Mouse (Mus musculus) liver, embryonic 13.5 days (tissue): ENCODE data around the gene Inpp5f. TPM values are rescaled to one million over a fixed set of nuclear protein-coding genes. Genes with fewer than 3 reads are reported as not detected.
A peak's percentile ranks its signal among the peaks of the same experiment; 100 is the strongest.

Experiments
- ATAC-seq: fragments of 200-750 bp; cut with Nextera tagmentation; 2 replicates; pipeline ENCODE4 v1.8.0; 2017; ENCODE audit warnings: low read depth, mild to moderate bottlenecking, moderate number of reproducible peaks, moderate library complexity
- DNase-seq: peaks from one replicate; pipeline ENCODE4 v3.0.0; 2022
- H3K27ac ChIP-seq: fragments of 300-500 bp; sonication (generic); 2 replicates; pipeline ENCODE4 v1.5.1; 2015; ENCODE audit warnings: moderate library complexity, mild to moderate bottlenecking, inconsistent platforms
- H3K27me3 ChIP-seq: fragments of 300-500 bp; sonication (generic); 2 replicates; pipeline ENCODE4 v1.6.1; 2015; ENCODE audit warnings: mild to moderate bottlenecking, inconsistent platforms
- H3K36me3 ChIP-seq: fragments of 300-500 bp; sonication (generic); 2 replicates; pipeline ENCODE4 v1.6.1; 2015; ENCODE audit warnings: mild to moderate bottlenecking, inconsistent platforms
- H3K4me1 ChIP-seq: fragments of 300-500 bp; sonication (generic); replicated peaks from 2 replicates; pipeline ENCODE4 v1.6.1; 2015; ENCODE audit warnings: inconsistent platforms
- H3K4me2 ChIP-seq: fragments of 300-500 bp; sonication (generic); 2 replicates; pipeline ENCODE4 v1.6.1; 2015; ENCODE audit warnings: inconsistent platforms, mild to moderate bottlenecking, moderate library complexity
- H3K4me3 ChIP-seq: fragments of 300-500 bp; sonication (generic); replicated peaks from 2 replicates; pipeline ENCODE4 v1.5.1; 2015; ENCODE audit warnings: mild to moderate bottlenecking, inconsistent platforms
- H3K9ac ChIP-seq: fragments of 300-500 bp; sonication (generic); 2 replicates; pipeline ENCODE4 v1.6.1; 2015; ENCODE audit warnings: mild to moderate bottlenecking, inconsistent platforms
- H3K9me3 ChIP-seq: fragments of 300-500 bp; sonication (generic); replicated peaks from 2 replicates; pipeline ENCODE4 v1.6.1; 2016; ENCODE audit warnings: inconsistent platforms
- WGBS: fragments of 180-500 bp; shearing (Covaris S2); methylation state at CpG from one replicate; pipeline ENCODE4 v1.1.7; 2015; ENCODE audit not compliant: insufficient replicate concordance; 5-methylcytosine and 5-hydroxymethylcytosine counted together
- polyA plus RNA-seq: library from polyadenylated mRNA; unstranded; fragments of >200 nt; fragmentation: Nextera tagmentation; extraction: Ambion mirVana; gene quantifications from 2 replicates; pipeline ENCODE4 v1.2.1, GENCODE M21; 2015

Inpp5f gene
- polyA plus RNA-seq, 1 experiment from 2014 or later: 6.9 TPM

DNA sequence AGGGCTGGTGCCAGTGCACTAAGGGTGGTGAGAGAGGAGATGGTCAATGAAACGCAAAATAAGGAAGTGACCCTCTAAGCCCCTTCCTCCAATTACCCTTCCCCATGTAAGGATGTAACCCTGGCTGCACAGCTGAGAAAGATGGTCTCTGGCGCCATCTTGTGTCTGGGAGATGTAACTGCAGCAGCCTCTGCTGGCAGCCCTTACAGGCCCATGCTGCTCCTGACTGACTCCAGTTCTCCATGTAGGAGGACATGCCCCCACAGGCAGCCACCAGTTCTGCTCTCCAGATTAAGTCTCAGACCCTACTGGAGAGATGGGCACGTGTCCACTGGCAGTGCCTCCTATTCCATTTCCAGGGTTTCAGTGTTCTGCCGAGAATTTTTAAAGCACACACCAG, 94.6 kb downstream of the Inpp5f start:
- H3K9me3 ChIP-seq: no peaks in the 10 kb centered on the region
- H3K27ac ChIP-seq: no peak overlapping the region
- H3K4me3 ChIP-seq: no peak overlapping the region
- peaks cover 93% of the 10 kb centered on the region for H3K36me3 ChIP-seq
- WGBS: 27% methylated on average over 4 of the region's 4 CpGs
- no peak overlapping the region for H3K9ac ChIP-seq
- no peak overlapping the region for H3K4me2 ChIP-seq
- DNase-seq (peak; percentile 40), ATAC-seq (peak; percentile 76)
- H3K27me3 ChIP-seq: no peaks in the 10 kb centered on the region
- H3K4me1 ChIP-seq: no peaks in the 10 kb centered on the region

DNA sequence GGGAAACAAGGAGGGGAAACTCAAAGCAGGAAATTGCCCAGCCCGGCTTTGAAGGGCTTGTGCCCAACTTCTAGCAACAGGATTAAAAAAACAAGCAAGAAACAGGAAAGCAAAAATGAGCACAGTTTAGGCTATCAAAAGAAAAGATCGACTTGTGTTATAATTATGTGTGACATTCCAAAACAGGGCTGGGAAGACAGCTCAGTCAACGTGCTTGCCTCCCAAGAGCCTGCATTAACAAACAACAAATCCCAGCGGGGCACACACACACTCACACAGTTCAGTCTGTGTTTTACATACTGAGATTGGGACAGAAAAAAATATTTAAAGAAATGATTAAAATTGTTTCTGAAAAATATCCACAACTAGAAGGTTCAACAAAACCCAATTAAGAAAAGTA, 106.9 kb downstream of the Inpp5f start:
- no peak overlapping the region for H3K4me2 ChIP-seq
- H3K36me3 ChIP-seq: peaks cover 77% of the 10 kb centered on the region
- no peak for ATAC-seq
- DNase-seq: no peak
- WGBS: 71% methylated on average over 4 of the region's 4 CpGs
- no peak overlapping the region for H3K4me3 ChIP-seq
- H3K9me3 ChIP-seq: no peaks in the 10 kb centered on the region
- H3K27ac ChIP-seq: no peak overlapping the region
- no peaks in the 10 kb centered on the region for H3K4me1 ChIP-seq
- no peak overlapping the region for H3K9ac ChIP-seq
- no peaks in the 10 kb centered on the region for H3K27me3 ChIP-seq

DNA sequence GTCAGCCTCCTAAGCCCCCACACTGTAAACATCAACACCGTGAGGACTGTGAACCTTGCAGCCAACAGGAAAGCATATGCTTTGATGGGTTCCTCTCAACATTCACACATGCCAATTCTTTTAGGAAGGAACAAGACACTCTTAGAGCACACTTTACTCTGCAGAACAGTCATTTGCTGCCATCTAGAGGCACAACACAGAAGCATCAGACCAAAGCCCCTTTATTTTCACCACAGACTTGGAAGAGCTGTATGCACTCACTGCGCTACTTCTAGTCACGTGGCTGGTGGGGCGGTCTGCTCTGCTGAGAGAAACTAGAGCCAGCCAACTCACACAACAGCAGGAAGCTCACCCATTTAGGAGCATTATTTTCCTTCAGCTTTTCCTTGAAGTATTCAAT, 113.6 kb downstream of the Inpp5f start:
- no peak overlapping the region for H3K27ac ChIP-seq
- peaks cover 35% of the 10 kb centered on the region for H3K4me1 ChIP-seq
- H3K4me3 ChIP-seq: no peak overlapping the region
- peak; percentile 46 for DNase-seq
- peaks cover 26% of the 10 kb centered on the region for H3K36me3 ChIP-seq
- H3K9ac ChIP-seq: no peak overlapping the region
- 33% methylated on average over 4 of the region's 4 CpGs for WGBS
- peak; percentile 78 for ATAC-seq
- no peak overlapping the region for H3K4me2 ChIP-seq
- no peaks in the 10 kb centered on the region for H3K27me3 ChIP-seq
- no peaks in the 10 kb centered on the region for H3K9me3 ChIP-seq

DNA sequence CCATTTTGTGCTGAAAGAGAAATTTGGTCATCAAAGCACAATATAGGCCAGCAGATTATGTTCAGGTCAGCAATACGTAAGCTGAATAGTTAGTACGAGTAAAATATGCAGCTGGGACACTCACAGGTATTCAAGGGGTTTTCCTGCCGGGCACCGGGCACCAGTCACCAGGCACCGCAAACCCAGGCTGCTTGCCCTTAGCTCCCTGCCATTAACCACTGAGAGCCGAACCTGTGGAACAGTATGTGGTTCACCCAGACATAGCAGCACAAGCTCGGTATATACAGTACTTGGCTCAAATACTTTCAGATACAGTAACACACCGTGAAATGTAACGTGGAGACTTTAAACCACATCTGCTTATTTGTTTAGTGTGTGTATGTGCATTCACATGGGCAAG, 114.1 kb downstream of the Inpp5f start:
- peaks cover 23% of the 10 kb centered on the region for H3K36me3 ChIP-seq
- no peak overlapping the region for H3K4me2 ChIP-seq
- ATAC-seq: peak; percentile 20; the same call in 1 of the 2 replicates
- H3K4me1 ChIP-seq: peaks cover 35% of the 10 kb centered on the region
- no peak overlapping the region for H3K4me3 ChIP-seq
- no peaks in the 10 kb centered on the region for H3K9me3 ChIP-seq
- no peaks in the 10 kb centered on the region for H3K27me3 ChIP-seq
- WGBS: 82% methylated on average over 9 of the region's 9 CpGs
- H3K27ac ChIP-seq: no peak overlapping the region
- no peak overlapping the region for H3K9ac ChIP-seq
- no peak for DNase-seq

DNA sequence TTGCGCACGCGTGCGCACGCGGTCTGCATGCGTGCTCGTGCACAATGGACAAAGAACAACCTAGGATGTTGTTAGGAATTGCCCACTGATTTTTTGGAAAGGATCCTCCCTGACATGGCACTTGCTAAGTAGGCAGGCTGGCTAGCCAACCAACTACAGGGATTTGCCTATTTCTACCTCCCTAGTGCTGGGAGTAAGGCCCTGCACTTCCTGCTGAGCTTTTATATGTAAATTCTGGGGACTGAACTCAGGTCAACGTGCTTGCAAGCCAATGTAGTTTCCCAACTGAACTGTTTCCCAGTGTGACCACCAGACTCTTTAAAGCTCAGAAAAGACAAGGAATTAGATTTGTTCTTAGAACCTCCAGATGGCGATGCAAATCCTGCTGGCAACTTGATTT, 115.9 kb downstream of the Inpp5f start:
- peaks cover 12% of the 10 kb centered on the region for H3K36me3 ChIP-seq
- no peak overlapping the region for H3K9ac ChIP-seq
- H3K4me1 ChIP-seq: peaks cover 45% of the 10 kb centered on the region
- H3K27me3 ChIP-seq: no peaks in the 10 kb centered on the region
- no peak overlapping the region for H3K27ac ChIP-seq
- no peaks in the 10 kb centered on the region for H3K9me3 ChIP-seq
- no peak overlapping the region for H3K4me3 ChIP-seq
- no peak for ATAC-seq
- no peak overlapping the region for H3K4me2 ChIP-seq
- no peak for DNase-seq
- WGBS: 83% methylated on average over 10 of the region's 10 CpGs

DNA sequence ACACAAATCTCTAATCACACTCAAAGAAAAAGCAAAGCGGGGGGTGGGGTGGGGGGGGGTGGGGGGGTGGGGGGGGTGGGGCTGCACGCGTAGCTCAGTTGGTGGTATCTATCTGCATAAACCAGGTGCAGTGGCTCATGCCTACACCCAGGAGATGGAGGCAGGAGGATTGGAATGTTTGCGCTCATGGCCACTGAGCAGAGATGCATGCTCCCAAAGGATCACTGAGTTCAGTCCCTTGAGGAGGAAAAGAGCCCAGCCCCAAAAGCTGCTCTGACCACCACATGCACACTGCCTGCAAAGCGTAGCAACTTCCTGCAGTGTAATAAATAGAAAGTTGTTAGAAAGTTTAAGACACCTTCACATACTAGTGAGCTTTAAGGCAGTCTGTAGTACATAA, 116.6 kb downstream of the Inpp5f start:
- Histone ChIP-seq H3K9me3 (no peaks in the 10 kb centered on the region), H3K9ac (no peak overlapping the region), H3K4me3 (no peak overlapping the region), H3K4me2 (no peak overlapping the region), H3K27ac (no peak overlapping the region), H3K4me1 (peaks cover 50% of the 10 kb centered on the region), H3K36me3 (peaks cover 7% of the 10 kb centered on the region), H3K27me3 (no peaks in the 10 kb centered on the region)
- ATAC-seq (no peak), DNase-seq (no peak)
- WGBS: 56% methylated on average over 5 of the region's 5 CpGs

DNA sequence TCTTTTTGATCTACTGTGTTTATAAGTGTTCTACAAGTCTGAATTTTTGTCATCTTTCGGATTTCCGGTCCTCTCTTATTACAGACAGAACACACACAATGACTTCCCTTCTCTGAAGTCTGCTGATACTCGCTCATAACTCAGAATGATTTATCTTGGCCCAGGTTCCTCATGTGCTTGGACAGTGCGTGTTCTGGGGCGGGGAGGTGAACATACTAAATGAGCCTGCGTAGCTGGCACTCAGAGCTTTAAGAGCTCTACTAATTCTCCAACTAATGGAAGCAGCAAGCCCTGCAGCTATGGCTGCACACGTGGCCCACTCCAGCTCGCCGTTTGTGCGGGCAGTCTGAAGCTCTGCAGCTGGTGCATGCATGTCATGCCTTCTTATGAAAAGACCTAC, 117.6 kb downstream of the Inpp5f start:
- H3K9ac ChIP-seq: no peak overlapping the region
- peaks cover 56% of the 10 kb centered on the region for H3K4me1 ChIP-seq
- WGBS: 71% methylated on average over 10 of the region's 10 CpGs
- ATAC-seq (no peak), DNase-seq (no peak)
- H3K4me3 ChIP-seq: no peak overlapping the region
- no peaks in the 10 kb centered on the region for H3K9me3 ChIP-seq
- no peak overlapping the region for H3K27ac ChIP-seq
- no peak overlapping the region for H3K4me2 ChIP-seq
- H3K36me3 ChIP-seq: no peaks in the 10 kb centered on the region
- no peaks in the 10 kb centered on the region for H3K27me3 ChIP-seq

DNA sequence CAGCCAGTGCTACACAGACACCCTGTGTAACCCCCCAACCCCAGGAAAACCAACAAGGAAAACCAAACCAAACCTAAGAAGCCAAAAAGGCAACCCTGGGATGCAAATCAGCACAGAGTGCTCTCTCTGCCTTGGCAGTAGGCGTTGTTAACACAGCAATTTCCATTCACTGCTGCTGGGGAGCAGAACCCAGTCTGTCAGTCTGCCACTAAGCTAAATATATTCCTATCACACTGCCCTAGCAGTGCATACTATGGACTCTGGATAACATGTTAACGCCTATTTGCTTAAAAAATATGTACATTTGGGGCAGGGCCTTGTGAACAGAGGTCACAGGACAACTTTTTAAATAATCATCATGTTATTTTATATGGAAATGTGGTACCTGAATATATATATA, 120.5 kb downstream of the Inpp5f start:
- no peaks in the 10 kb centered on the region for H3K27me3 ChIP-seq
- ATAC-seq (peak; percentile 5; the same call in 1 of the 2 replicates), DNase-seq (no peak)
- peaks cover 52% of the 10 kb centered on the region for H3K4me1 ChIP-seq
- no peak overlapping the region for H3K4me2 ChIP-seq
- H3K9ac ChIP-seq: no peak overlapping the region
- H3K36me3 ChIP-seq: peaks cover 6% of the 10 kb centered on the region
- WGBS: 64% methylated on average over 2 of the region's 2 CpGs
- H3K4me3 ChIP-seq: no peak overlapping the region
- H3K9me3 ChIP-seq: no peaks in the 10 kb centered on the region
- no peak overlapping the region for H3K27ac ChIP-seq

DNA sequence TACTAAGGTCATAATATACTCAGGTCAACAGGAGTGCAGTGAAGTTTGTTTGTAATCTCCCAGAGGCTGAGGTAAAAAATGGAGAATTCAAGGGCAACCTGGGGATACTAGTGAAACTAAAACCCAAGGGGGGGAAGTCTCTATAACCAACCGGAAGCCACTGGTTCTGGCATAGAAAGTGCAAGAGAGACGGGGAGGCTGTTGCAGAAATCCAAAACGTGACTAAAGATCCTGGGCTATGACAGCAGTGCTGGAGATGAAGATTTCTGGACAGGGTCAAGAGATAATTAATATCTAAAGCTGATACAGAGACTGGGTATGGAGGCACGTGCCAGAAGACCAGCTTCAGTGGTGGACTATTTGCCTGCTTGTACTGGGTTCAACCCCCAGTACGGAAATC, 126.9 kb downstream of the Inpp5f start:
- H3K27me3 ChIP-seq: peaks cover 12% of the 10 kb centered on the region
- DNase-seq (no peak), ATAC-seq (no peak)
- peak overlapping the region; percentile 14; the same call in 1 of the 2 replicates for H3K9ac ChIP-seq
- peak overlapping the region; percentile 89 for H3K4me3 ChIP-seq
- H3K27ac ChIP-seq: no peak overlapping the region
- H3K4me1 ChIP-seq: peaks cover 46% of the 10 kb centered on the region
- 41% methylated on average over 5 of the region's 5 CpGs for WGBS
- H3K36me3 ChIP-seq: peaks cover 6% of the 10 kb centered on the region
- H3K4me2 ChIP-seq: peak overlapping the region; percentile 95
- no peaks in the 10 kb centered on the region for H3K9me3 ChIP-seq

DNA sequence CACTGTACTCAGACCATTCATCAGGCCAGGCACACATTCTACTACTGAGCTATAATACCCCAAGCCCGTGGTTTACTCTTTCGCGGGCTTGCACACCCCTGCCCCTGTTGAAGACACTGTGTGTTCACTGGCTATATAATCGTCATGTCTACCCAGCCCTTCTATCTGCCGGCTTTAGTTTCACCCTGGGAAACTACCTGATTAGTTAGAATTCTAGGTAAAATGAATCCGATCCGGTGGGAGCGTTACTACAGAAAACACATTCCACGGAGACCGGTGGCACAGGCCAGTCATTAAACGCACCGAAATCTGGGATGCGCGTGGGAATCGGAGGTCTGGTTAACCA, 128.0 kb downstream of the Inpp5f start:
- peak overlapping the region; percentile 95 for H3K4me2 ChIP-seq
- ATAC-seq (no peak), DNase-seq (no peak)
- no peaks in the 10 kb centered on the region for H3K9me3 ChIP-seq
- peaks cover 6% of the 10 kb centered on the region for H3K36me3 ChIP-seq
- H3K27ac ChIP-seq: no peak overlapping the region
- H3K9ac ChIP-seq: peak overlapping the region; percentile 93
- WGBS: 1% methylated on average over 15 of the region's 15 CpGs
- peaks cover 19% of the 10 kb centered on the region for H3K27me3 ChIP-seq
- H3K4me3 ChIP-seq: peak overlapping the region; percentile 89
- peaks cover 50% of the 10 kb centered on the region for H3K4me1 ChIP-seq

DNA sequence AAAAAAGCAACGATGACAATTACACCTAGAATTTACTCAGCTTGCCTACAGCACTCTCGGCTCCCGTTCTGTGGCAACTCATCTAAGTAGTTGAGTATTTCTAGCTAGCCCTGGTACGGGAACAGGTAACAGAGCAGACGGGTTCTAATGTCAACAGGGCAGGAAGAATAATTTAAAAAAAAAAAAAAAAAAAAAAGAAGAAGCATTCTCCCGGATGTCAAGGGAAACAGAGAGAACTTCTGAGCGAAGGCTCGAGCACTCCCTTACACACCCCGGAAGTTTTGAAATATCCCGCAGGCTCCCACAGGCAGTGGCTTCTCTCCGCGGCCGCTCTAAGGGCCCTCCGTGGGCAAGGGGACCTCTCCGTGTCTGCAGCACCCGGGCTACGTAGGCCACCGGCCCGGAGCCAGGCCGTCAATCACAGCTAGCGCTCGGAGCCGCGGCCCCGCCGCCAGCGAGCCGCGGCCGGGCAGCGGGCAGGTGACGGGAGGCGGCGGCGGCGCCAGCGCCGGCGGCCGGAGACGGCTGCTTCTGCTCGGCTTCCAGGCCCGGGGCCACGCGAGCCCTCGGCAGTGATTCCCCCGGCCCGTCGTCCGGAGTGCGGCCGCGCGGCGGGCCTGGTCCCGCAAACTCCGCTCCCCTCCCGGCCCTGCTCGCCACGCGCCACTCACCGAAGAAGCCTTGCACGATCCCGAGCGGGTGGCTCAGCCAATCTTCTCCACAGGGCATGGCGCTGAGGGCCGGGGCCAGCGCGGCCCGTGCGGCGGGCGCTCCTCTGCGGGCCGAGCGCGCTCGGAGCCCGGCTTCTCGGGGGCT, 128.5 kb downstream of the Inpp5f start:
- Histone ChIP-seq H3K4me1 (peaks cover 52% of the 10 kb centered on the region), H3K4me3 (peak overlapping the region; percentile 89), H3K9ac (peak overlapping the region; percentile 93), H3K4me2 (peak overlapping the region; percentile 95), H3K27ac (peak overlapping the region; percentile 81), H3K36me3 (peaks cover 3% of the 10 kb centered on the region), H3K27me3 (peaks cover 21% of the 10 kb centered on the region), H3K9me3 (no peaks in the 10 kb centered on the region)
- DNase-seq (peak; percentile 28), ATAC-seq (peak; percentile 41)
- WGBS: under 1% methylated on average over 67 of the region's 80 CpGs

DNA sequence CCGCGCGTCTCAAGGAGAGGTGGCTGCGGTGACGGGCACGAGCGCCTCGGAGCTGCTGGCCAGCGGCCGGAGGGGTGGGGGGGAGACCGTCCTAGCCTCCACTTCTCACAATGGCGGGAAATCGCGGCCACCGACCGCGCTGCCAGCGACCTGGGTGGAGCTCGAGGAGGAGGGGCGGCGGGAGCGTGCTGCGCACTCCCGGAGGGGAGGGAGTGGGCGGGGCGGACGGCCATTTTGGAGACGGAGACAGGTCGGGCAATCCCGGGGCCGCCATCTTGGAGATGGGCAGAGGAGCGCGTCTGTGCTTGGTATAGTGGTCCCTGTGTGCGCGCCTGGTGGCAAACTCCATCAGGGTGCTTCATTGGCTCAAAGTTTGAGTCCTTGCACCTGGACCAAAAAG, 129.2 kb downstream of the Inpp5f start, which contains the start of gene Mcmbp:
Gene Mcmbp, minus strand, starts transcription at position 162 of the 400 bp plus-strand sequence.
- H3K4me2 ChIP-seq: peak within 1 kb of the TSS; percentile 95
- H3K4me3 ChIP-seq: peak within 1 kb of the TSS; percentile 89
- WGBS: 1% methylated on average over 35 of the region's 35 CpGs
- peak within 1 kb of the TSS; percentile 81 for H3K27ac ChIP-seq
- ATAC-seq (peak; percentile 84), DNase-seq (peak; percentile 91)
- H3K9me3 ChIP-seq: no peaks in the 10 kb centered on the region
- H3K4me1 ChIP-seq: peaks cover 52% of the 10 kb centered on the region
- peaks cover 21% of the 10 kb centered on the region for H3K27me3 ChIP-seq
- peak within 1 kb of the TSS; percentile 93 for H3K9ac ChIP-seq
- no peaks in the 10 kb centered on the region for H3K36me3 ChIP-seq
